Mouse (Mus musculus) heart, embryonic 11.5 days (tissue): ENCODE measurements at regions not wholly inside any gene's neighbourhood (a gene's known extent, or its start where the extent isn't known, plus 50 kb on each side); places are given as distances from the start of the nearest gene placed in this dataset.

ENCODE experiments used
- ATAC-seq: fragments of 200-750 bp; cut with Nextera tagmentation; replicated peaks from 2 replicates; pipeline ENCODE4 v1.8.0; 2017; ENCODE audit warnings: moderate library complexity; ENCODE audit not compliant: insufficient number of reproducible peaks, low FRiP score, low TSS enrichment
- H3K27ac ChIP-seq: fragments of 300-500 bp; sonication (generic); 2 replicates; pipeline ENCODE4 v1.5.1; 2014; ENCODE audit warnings: mild to moderate bottlenecking, low read depth, low read length
- H3K27me3 ChIP-seq: fragments of 300-500 bp; sonication (generic); 2 replicates; pipeline ENCODE4 v1.6.1; 2014; ENCODE audit warnings: mild to moderate bottlenecking, low read length, mixed read lengths; ENCODE audit not compliant: control insufficient read depth, insufficient read depth
- H3K36me3 ChIP-seq: fragments of 300-500 bp; sonication (generic); 2 replicates; pipeline ENCODE4 v1.6.1; 2014; ENCODE audit warnings: mild to moderate bottlenecking, low read length, moderate library complexity, mixed read lengths; ENCODE audit not compliant: control insufficient read depth, insufficient read depth
- H3K4me1 ChIP-seq: fragments of 300-500 bp; sonication (generic); 2 replicates; pipeline ENCODE4 v1.6.1; 2014; ENCODE audit warnings: low read length; ENCODE audit not compliant: control insufficient read depth, insufficient read depth
- H3K4me2 ChIP-seq: fragments of 300-500 bp; sonication (generic); 2 replicates; pipeline ENCODE4 v1.6.1; 2014; ENCODE audit warnings: mild to moderate bottlenecking, moderate library complexity
- H3K4me3 ChIP-seq: fragments of 300-500 bp; sonication (generic); 2 replicates; pipeline ENCODE4 v1.5.1; 2014; ENCODE audit warnings: low read depth, low read length
- H3K9ac ChIP-seq: fragments of 300-500 bp; sonication (generic); 2 replicates; pipeline ENCODE4 v1.6.1; 2014; ENCODE audit warnings: mild to moderate bottlenecking, low read depth, low read length, moderate library complexity
- H3K9me3 ChIP-seq: fragments of 300-500 bp; sonication (generic); replicated peaks from 2 replicates; pipeline ENCODE4 v1.6.1; 2016; ENCODE audit warnings: low read length; ENCODE audit not compliant: control insufficient read depth
- WGBS: fragments of 180-500 bp; shearing (Covaris S2); extraction: QIAGEN DNeasy Blood & Tissue Kit; methylation state at CpG from one replicate; pipeline ENCODE4 v1.1.7; 2014; ENCODE audit not compliant: insufficient replicate concordance; 5-methylcytosine and 5-hydroxymethylcytosine counted together

DNA sequence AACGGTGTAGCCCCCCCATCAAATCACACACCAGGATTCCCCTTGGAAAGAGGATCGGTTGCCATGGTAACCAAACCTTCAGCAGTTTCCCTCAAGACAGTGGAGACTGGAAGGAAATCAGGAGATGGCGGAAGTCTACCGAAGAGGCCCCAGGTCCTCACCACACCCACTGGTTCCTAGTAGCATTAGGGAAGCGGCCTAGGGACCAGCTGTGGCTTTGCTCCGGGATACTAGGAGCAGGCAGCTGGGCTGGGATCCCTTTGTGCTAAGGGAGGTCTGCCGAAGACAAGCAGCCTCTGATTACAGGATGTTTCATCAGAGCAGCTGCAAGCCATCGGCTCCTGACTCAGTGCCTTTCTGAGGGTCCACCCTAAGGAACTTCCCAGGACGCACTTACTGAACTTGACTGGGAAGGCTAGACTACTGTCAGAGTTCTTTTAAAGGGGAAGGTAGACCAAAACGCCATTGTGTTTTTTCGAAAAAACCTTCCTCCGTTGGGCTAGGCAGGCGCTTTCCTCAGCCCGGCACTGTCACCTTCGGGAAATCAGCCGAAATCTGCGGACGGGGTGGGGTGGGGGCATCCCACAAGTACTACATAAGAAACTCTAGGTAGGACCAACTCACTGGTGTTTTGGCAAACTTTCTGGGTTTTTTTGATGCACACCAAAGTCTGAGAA lies 139.9 kb downstream of the Mtx2 start:
- Histone ChIP-seq H3K4me3 (no peak overlapping the region), H3K27ac (no peak overlapping the region), H3K27me3 (0 out of 2 replicates have a peak, but pooled peaks cover 2% of the 10 kb centered on the region), H3K4me1 (peaks cover 7% of the 10 kb centered on the region; the same call in 1 of the 2 replicates), H3K9ac (0 out of 2 replicates have a peak overlapping the region, but pooled peaks have one; percentile 7), H3K4me2 (peak overlapping the region; percentile 43), H3K36me3 (no peaks in the 10 kb centered on the region), H3K9me3 (no peaks in the 10 kb centered on the region)
- no peak for ATAC-seq
- WGBS: 24% methylated on average over 18 of the region's 18 CpGs

DNA sequence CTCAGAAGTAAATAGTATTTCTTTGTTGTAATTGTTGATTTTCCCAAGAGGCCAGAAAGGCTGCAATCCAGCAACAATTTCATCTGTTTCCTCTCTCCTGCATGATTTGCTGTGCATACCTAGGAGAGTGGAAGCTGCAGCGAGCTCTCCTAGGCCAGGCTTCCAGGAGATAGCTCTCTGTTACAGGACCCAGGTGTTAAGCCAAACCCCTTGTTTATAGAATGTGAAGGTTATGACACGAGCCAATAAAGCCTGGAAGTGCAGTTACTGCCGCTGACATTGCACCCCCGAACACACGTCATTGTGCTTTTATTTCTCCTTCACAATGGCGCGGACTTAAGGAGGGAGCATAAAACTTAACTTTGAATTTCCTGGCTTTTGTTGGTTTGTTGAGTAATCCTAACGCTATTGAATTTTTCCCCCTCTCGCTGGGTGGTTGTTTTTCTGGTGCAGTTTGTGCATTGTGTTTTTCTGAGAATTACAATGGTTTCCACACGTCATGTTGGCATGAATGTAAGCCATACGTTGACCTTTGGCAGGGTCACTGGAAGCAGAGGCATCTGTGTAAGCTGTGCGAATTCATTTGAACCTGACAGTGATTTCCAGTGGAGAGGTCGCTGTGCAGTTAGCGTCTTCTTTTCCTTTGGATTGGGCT lies 145.1 kb downstream of the Mtx2 start:
- Histone ChIP-seq H3K27me3 (no peaks in the 10 kb centered on the region), H3K27ac (no peak overlapping the region)
- no peak for ATAC-seq

DNA sequence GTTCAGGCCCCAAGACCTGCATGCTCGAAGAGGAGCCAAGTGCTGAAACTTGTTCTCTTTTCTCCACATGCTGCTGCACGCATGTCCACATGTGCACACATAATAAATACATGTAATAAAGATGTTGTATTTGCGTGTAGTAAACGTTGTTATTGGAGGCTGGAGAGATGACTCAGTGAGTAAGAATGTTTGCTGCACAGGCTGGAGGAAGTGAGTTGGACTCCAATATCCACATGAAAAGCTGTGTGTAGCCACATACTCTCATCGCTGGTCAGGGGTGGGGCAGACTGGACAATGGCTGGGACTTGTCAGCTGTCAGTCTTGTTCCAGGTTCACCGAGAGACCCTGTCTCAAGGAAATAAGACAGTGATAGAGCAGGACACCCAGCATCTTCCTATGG lies 147.8 kb downstream of the Mtx2 start:
- 61% methylated on average over 6 of the region's 6 CpGs for WGBS
- H3K4me1 ChIP-seq: no peaks in the 10 kb centered on the region
- H3K9ac ChIP-seq: no peak overlapping the region
- no peak overlapping the region for H3K4me3 ChIP-seq
- H3K27me3 ChIP-seq: no peaks in the 10 kb centered on the region
- H3K9me3 ChIP-seq: no peaks in the 10 kb centered on the region
- no peak for ATAC-seq
- H3K4me2 ChIP-seq: no peak overlapping the region
- H3K36me3 ChIP-seq: no peaks in the 10 kb centered on the region
- H3K27ac ChIP-seq: no peak overlapping the region

More for the DNA sequence above, 145.1 kb downstream of the Mtx2 start:
- Histone ChIP-seq H3K36me3 (no peaks in the 10 kb centered on the region), H3K4me2 (no peak overlapping the region), H3K9me3 (no peaks in the 10 kb centered on the region), H3K4me3 (no peak overlapping the region), H3K9ac (no peak overlapping the region), H3K4me1 (peaks cover under 1% of the 10 kb centered on the region; the same call in 1 of the 2 replicates)
- WGBS: 54% methylated on average over 14 of the region's 14 CpGs

DNA sequence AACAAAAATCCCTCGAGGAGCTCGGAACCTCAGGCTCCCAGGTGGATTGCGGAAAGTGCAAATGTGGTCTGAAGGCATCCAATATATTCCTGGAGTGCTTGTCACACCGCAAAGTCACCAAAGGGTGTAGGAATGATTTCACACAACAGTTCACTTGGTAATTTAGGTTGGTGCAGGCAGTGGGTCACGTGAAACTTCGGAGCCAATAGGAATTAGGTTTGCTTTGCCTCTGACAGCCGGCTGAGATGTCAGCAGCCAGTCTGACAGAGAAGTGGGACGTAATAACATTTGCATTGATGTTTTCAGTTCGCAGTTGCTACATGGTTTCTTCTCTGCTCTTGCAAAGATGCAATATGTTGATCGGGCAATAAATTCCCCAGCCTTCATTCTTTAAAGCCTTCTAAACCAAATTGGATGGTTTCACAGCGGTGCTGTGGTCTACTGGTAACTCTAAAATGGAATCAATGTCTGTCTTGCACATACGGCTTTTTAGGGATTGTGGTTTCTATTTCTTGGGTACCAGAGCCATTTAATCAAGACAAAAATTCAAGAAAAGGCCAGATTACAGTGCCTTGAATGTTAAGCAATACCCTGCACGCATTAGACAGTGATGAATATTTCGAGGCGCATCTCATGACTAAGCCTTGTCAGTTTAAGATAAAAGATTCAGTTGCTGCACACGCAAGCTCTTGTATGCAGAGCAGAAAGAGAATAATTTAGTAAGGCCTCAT lies 149.2 kb downstream of the Mtx2 start:
- H3K9ac ChIP-seq: no peak overlapping the region
- ATAC-seq: no peak
- H3K27ac ChIP-seq: no peak overlapping the region
- H3K4me2 ChIP-seq: peak overlapping the region; percentile 37; the same call in 1 of the 2 replicates
- no peaks in the 10 kb centered on the region for H3K27me3 ChIP-seq
- H3K4me3 ChIP-seq: no peak overlapping the region
- H3K4me1 ChIP-seq: no peaks in the 10 kb centered on the region
- no peaks in the 10 kb centered on the region for H3K36me3 ChIP-seq
- H3K9me3 ChIP-seq: no peaks in the 10 kb centered on the region
- 59% methylated on average over 16 of the region's 16 CpGs for WGBS

DNA sequence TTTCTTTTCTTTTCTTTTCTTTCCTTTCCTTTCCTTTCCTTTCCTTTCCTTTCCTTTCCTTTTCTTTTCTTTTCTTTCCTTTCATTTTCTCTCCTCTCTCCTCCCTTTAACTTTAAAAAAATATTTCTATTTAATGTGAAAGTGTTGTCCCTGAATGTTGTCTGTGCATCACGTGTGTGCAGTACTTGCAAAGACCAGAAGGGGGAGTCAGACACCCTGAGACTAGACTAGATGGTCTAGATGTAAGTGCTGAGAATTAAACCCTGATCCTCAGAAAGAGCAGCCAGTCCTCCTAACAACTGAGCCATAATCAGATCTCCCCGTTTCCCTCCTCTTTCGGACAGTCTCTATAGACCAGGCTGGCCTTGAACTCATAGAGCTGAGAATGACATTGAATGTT lies 151.7 kb downstream of the Mtx2 start:
- H3K27ac ChIP-seq: no peak overlapping the region
- no peak overlapping the region for H3K4me2 ChIP-seq
- no peaks in the 10 kb centered on the region for H3K36me3 ChIP-seq
- 88% methylated on average over 3 of the region's 3 CpGs for WGBS
- H3K9ac ChIP-seq: no peak overlapping the region
- H3K4me1 ChIP-seq: no peaks in the 10 kb centered on the region
- no peaks in the 10 kb centered on the region for H3K27me3 ChIP-seq
- no peak overlapping the region for H3K4me3 ChIP-seq
- no peak for ATAC-seq
- no peaks in the 10 kb centered on the region for H3K9me3 ChIP-seq

DNA sequence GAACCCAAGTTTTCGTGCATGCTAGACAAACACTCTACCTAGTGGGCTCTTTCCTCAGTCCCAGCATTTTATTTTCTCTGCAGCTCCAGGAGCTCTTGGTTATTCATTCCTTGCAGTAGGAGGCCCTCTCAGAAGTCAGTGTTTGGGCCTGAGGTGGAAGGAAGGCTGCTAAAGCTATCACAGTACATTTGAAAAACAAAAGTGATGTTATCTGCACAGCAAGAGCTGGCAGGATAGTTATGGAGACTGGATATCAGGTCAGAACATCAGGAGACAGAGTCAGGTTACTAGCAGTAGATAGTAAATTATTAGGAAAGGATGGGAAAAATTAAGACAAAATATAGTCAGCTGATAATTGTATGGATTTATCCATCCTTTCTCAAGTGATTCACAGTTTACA lies 152.2 kb downstream of the Mtx2 start:
- no peak overlapping the region for H3K4me3 ChIP-seq

DNA sequence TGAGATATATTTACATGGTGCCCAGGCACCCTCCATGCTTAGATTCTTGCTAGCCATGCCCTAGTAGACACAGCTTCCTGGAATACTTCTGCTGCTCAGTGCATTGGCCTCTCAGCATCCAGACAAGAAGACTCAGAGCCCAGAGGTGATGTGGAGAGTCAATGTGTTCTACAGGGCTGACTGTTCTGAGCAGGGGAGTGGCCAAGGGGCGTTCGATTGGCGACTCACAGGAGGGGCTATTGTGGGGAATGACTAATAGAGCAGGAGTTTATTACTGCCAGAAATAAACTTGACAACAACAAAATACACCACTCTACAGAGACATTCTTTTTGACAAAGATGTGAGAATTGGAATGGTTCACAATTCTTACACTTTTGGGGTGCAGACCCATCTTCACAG lies 156.3 kb downstream of the Mtx2 start:
- Histone ChIP-seq H3K27ac (no peak overlapping the region), H3K4me1 (no peaks in the 10 kb centered on the region), H3K9ac (no peak overlapping the region), H3K9me3 (no peaks in the 10 kb centered on the region), H3K4me3 (no peak overlapping the region), H3K36me3 (no peaks in the 10 kb centered on the region), H3K27me3 (no peaks in the 10 kb centered on the region), H3K4me2 (no peak overlapping the region)
- WGBS: 83% methylated on average over 3 of the region's 3 CpGs
- no peak for ATAC-seq

More for the DNA sequence above, 152.2 kb downstream of the Mtx2 start:
- no peaks in the 10 kb centered on the region for H3K36me3 ChIP-seq
- no peaks in the 10 kb centered on the region for H3K9me3 ChIP-seq
- no peaks in the 10 kb centered on the region for H3K4me1 ChIP-seq
- ATAC-seq: no peak
- 82% methylated on average over 1 of the region's 1 CpGs for WGBS
- H3K27ac ChIP-seq: no peak overlapping the region
- no peak overlapping the region for H3K4me2 ChIP-seq
- H3K9ac ChIP-seq: no peak overlapping the region
- no peaks in the 10 kb centered on the region for H3K27me3 ChIP-seq

DNA sequence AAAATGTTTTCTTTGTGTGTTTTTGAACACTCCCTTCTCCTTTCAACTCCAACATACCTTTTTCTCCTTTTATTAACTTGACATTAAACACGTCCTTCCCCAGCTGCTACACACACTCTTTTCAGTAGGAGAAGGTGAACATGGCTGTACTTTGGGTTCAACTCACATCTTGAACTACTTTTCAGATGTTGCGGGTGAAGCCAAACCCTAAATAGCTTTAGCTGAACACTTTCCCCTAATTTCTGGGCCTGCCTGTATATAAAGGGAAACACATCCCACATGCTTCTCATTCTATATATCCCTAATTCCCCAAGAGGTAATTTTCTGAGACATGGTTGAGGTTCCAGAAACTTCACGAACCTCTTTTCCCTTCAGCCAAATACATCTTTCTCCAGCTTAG lies 168.2 kb downstream of the Mtx2 start:
- Histone ChIP-seq H3K27me3 (no peaks in the 10 kb centered on the region), H3K4me2 (no peak overlapping the region), H3K36me3 (no peaks in the 10 kb centered on the region), H3K9me3 (no peaks in the 10 kb centered on the region), H3K4me3 (no peak overlapping the region), H3K27ac (no peak overlapping the region), H3K4me1 (0 out of 2 replicates have a peak, but pooled peaks cover 2% of the 10 kb centered on the region), H3K9ac (no peak overlapping the region)
- no peak for ATAC-seq
- 86% methylated on average over 3 of the region's 3 CpGs for WGBS
